Mouse (Mus musculus): ENCODE data around the gene Aasdhppt. TPM values are rescaled to one million over a fixed set of nuclear protein-coding genes. Genes with fewer than 3 reads are reported as not detected.

The Aasdhppt gene
- 10 to 100 TPM; 27.5 to 29.0 TPM for total RNA-seq (2021)
- long read RNA-seq, experiment 1, transcript Aasdhppt-201 (6 exons, 2,843 nt) = major isoform, 16 of 19 reads
- long read RNA-seq, experiment 1, partial matches to known transcripts = 2 of 19 reads
- long read RNA-seq, experiment 1, other reads (novel, unspliced or antisense) = 1 of 19 reads
- long read RNA-seq, experiment 2, transcript Aasdhppt-201 (6 exons, 2,843 nt) = major isoform, 23 of 35 reads
- long read RNA-seq, experiment 2, partial matches to known transcripts = 2 of 35 reads
- long read RNA-seq, experiment 2, other reads (novel, unspliced or antisense) = 4 of 35 reads

DNA sequence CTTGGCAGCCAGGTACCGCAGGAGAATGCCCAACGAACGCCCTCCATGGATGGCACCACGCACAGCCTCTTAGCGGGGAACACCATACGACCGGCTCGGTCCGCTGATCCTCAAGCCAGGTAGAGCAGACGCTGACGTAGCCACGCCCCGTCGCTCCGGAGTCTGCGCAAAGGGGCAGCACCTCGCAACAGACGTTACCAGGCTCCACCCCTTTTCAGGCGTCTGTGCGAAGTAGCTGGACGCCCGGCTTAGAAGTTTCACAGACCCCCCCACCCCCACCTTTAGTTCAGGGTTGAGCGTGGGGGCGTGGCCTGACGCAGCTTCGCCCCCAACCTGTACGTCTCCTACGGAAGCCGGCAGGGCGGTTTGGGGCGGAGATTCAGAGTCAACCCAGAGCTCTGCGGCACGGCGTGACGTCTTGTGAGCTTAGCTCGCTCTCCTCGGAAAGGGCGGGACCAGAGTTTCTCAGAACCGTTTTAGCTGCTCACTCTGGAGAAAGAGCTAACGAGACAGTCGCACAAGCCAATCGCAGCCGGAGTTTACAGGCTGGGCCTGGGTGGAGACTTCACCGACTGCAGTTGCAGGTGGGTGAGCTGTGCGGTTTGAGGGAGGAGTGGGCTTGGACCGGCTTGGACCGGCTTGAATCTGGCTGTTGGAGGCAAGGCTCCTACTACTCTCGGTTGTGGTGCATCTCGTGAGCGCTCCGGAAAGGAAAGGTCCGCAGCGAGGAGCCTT lies at the start of gene Aasdhppt, which contains the start of gene Kbtbd3:
Gene Aasdhppt, minus strand, starts transcription at position 121 of the 735 bp plus-strand sequence.
Gene Kbtbd3, plus strand, starts transcription at position 483 of the 735 bp plus-strand sequence.
- Histone ChIP-seq H3K4me3 (peak within 1 kb of the TSS; percentile 95), H3K27ac (peak within 1 kb of the TSS; percentile 96)
- no peak for TF ChIP-seq CTCF (conservative IDR thresholded peaks at IDR 0.05)
- DNase-seq (ENCODE audit: low spot score in 2 of 2) = peak; percentile 99 to 100

DNA sequence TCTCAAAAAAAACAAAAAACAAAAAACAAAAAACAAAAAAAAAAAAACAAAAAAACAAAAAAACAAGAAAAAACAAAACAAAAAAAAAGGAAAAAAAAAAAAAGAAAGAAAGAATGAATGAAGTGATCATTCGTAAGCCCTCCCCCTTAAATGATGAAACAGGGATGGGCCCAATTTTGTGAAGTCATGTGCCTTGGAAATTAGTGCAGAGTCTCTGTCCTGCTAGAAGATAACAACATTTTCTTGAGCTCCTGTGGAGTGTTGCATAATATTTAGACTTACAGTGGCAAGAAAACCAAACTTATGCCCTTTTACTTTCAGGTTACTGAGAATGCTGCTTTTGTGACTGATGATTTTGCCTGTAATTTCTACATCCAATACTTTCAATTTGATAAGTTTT lies 43.9 kb upstream of the Aasdhppt start:
- Histone ChIP-seq H3K27ac (no peak overlapping the region), H3K4me3 (no peak overlapping the region)
- TF ChIP-seq CTCF (conservative IDR thresholded peaks at IDR 0.05) = no peak
- DNase-seq (ENCODE audit: low spot score in 2 of 2) = no peak

DNA sequence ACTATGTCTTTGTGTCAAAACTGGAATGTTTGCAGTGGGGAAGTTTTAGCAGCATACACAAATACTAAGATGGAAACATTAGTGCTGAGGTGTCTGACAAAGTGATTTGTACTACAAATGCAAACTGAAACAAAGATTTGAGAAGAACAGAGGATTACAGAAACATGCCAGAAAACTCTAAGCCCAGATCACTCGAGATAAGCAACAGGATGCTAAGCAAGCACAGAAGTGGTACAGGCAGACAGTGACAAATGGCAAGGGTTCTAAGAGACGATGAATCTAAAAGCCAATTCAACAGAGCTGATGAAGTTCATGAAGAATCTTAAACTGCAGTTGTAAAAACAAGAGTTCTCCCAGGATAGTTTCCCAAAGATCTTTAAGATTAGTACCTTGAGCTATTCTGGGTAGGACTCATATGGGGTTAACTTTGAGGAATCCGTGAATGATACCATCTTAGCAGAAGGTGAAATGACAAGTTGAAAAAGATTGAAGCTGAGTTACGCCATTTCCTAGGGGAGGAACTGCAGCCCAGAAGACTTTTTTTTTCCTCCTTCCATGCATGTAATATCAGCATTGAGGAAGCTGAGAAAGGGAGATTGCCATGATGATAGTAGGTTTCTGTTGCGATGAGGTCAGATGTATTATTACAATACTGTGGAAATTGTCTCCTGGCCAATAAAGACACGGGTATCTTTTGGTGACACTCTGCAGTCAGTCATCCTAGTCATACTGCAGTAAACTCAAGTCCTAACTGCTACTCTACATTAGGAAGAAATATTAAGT lies 9.9 kb upstream of the Aasdhppt start:
- H3K27ac ChIP-seq = no peak overlapping the region
- no peak for DNase-seq (ENCODE audit: low spot score in 2 of 2)
- TF ChIP-seq CTCF (conservative IDR thresholded peaks at IDR 0.05) = no peak
- no peak overlapping the region for H3K4me3 ChIP-seq

DNA sequence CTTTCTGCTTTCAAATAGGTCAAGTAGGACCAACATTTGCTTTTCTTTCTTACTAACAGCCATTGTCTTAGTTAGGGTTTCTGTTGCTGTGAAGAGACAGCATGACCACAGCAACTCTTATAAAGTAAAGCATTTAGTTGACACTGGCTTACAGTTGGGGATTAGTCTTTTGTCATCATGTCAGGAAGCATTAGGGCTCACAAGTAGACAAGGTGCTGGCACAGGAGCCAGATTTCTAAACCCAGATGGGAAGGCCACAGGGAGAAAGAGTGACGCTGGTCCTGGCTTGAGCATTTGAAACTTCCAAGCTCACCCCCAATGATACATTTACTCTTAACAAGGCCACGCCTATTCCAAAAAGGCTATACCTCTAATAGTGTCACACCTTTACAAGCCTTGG lies 6.5 kb upstream of the Aasdhppt start:
- no peak for DNase-seq (ENCODE audit: low spot score in 2 of 2)
- Histone ChIP-seq H3K4me3 (no peak overlapping the region), H3K27ac (no peak overlapping the region)
- no peak for TF ChIP-seq CTCF (conservative IDR thresholded peaks at IDR 0.05)

DNA sequence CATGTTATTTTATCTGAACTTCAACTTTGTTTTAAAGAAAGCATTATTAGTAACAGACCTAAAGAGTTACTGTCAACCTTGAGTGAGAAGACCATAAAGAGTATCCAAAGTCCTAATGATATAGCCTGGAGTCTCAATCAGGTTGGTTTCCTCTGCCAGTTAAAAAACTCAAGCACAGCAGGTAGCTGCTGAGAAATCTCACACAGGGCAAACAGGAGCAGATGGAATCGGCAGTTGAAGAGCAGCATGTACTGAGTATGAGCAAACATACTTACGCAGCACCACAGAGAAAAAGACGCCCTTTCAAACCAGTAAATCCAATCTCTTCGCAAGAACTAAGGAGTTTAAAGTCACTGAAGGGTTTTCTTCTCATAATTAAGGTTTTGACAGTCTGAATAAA lies 4.7 kb upstream of the Aasdhppt start:
- H3K27ac ChIP-seq = no peak overlapping the region
- no peak for TF ChIP-seq CTCF (conservative IDR thresholded peaks at IDR 0.05)
- no peak for DNase-seq (ENCODE audit: low spot score in 2 of 2)
- H3K4me3 ChIP-seq = no peak overlapping the region

DNA sequence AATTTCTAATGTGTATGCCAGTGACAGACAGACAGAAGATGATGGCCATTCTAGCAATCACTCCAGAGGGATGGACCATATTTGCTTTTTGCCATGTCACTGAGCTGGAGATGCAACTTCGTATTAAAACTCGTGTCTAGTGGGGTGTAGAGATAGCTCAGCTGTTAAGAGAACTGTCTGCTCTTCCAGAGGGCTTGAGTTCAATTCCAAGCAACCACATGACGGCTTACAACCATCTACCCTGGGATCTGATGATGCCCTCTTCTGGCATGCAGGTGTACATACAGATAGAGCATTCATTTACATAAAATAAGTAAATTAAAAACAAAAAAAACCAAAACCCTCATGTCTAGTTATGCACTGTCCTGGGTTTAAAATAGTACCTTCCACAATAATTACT lies 1.9 kb upstream of the Aasdhppt start:
- no peak overlapping the region for H3K4me3 ChIP-seq
- H3K27ac ChIP-seq = no peak overlapping the region
- TF ChIP-seq CTCF (conservative IDR thresholded peaks at IDR 0.05) = peak; percentile 57
- DNase-seq (ENCODE audit: low spot score in 2 of 2) = no peak

DNA sequence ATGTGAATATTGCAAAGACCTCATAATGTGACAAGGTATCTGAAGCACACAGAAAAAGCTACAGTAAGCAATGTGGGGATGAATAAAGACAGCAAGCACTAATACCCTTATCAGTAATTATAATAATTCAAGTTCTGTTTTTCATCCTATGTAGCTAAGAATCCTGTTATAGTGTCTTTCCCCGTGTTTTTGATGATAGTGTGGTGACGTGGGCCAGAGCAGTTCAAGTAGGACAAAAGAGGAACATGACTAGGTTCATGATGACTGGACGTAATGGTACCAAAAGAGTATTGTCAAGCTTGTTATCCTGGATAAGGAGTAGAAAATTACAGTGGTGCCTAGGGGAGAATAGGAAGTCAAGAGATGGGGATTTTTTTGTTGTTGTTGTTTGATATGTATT lies 1.4 kb upstream of the Aasdhppt start:
- DNase-seq (ENCODE audit: low spot score in 2 of 2) = no peak
- no peak for TF ChIP-seq CTCF (conservative IDR thresholded peaks at IDR 0.05)
- H3K27ac ChIP-seq = peak overlapping the region; percentile 96

DNA sequence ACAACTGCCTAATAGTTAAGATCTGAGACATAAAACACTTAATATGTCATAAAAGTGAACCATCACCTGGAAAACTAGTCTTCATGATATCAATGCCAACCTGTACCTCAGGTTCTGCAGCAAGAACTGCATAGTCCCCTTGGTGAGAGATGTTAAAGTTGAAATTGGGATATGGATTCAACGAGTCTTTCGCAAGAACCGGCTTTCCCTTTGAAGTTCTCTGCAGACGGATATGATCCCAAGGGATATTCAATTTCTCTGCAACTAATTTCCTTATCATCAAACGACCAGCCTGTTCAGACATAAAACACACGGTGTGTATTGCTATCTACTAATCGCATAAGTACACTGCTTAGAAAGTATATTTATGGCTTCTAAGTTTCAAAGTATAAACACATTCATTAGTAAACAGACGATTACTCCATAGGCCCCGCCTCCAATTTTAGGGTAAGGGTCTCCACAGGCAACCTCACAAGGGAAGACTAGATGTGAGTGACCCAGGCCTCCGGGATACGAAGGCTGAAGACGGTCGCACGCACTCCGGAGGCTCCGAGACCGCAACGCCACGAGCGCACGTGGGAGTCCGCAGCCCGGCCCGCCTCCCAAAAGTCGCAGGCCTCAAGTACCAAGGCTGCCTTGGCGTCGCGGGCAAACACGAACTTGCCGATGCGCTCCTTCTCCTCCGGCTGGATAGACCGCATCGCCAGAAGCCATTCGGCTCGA lies 482 bp downstream of the Aasdhppt start:
- DNase-seq (ENCODE audit: low spot score in 2 of 2) = no peak
- TF ChIP-seq CTCF (conservative IDR thresholded peaks at IDR 0.05) = no peak
- Histone ChIP-seq H3K4me3 (peak overlapping the region; percentile 95), H3K27ac (peak overlapping the region; percentile 96)

More for the DNA sequence above, 1.4 kb upstream of the Aasdhppt start:
- H3K4me3 ChIP-seq = peak overlapping the region; percentile 95

DNA sequence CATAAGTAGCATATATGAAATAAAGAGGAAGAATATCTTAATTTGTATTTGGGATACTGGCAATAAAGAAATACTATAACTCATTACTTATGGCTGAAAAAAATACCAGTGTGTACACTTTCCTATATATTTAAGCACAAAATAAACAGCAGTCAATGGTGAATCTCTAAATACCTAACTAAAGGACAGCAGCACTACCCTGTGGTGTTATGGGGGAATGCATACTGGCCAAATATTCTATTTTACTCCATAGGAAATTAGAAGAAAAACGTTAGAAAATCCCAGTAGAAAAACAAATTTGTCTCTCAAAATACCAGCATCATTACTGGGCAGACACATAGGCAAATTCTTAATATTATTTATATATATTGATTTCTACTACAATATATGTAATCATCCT lies 4.4 kb downstream of the Aasdhppt start:
- no peak overlapping the region for H3K4me3 ChIP-seq
- TF ChIP-seq CTCF (conservative IDR thresholded peaks at IDR 0.05) = peak; percentile 76
- DNase-seq (ENCODE audit: low spot score in 2 of 2) = no peak
- no peak overlapping the region for H3K27ac ChIP-seq

DNA sequence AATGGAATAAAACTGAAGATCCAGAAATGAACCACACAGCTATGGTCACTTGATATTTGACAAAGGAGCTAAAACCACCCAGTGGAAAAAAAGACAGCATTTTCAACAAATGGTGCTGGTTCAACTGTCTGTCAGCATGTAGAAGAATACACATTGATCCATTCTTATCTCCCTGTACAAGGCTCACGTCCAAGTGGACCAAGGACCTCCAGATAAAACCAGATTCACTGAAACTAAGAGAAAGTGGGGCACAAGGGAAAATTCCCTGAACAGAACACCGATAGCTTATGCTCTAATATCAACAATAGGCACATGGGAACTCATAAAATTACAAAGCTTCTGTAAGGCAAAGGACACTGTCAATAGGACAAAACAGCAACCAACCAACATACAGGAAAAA lies 8.8 kb downstream of the Aasdhppt start:
- no peak for DNase-seq (ENCODE audit: low spot score in 2 of 2)
- H3K4me3 ChIP-seq = no peak overlapping the region
- no peak overlapping the region for H3K27ac ChIP-seq
- TF ChIP-seq CTCF (conservative IDR thresholded peaks at IDR 0.05) = no peak

DNA sequence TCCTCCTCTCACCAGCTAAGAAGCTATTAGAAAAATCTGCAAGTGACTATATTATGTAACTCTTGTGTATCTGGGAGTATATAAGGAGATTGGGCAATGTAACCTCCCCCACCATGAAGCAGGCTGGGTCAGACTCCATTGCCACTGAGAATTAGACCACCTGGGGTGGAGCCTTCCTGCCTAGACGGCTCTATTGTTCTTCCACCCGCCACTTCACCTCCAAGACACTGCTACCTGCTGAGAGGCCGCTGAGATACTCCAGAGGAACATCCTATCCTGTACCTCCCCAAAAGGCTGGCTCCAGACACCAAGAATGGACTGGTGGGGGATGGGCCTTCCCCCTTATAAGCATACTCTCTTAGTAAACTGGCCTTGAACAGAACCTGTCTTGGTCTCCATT lies 25.4 kb downstream of the Aasdhppt start:
- H3K27ac ChIP-seq = no peak overlapping the region
- no peak overlapping the region for H3K4me3 ChIP-seq
- no peak for DNase-seq (ENCODE audit: low spot score in 2 of 2)
- no peak for TF ChIP-seq CTCF (conservative IDR thresholded peaks at IDR 0.05)

DNA sequence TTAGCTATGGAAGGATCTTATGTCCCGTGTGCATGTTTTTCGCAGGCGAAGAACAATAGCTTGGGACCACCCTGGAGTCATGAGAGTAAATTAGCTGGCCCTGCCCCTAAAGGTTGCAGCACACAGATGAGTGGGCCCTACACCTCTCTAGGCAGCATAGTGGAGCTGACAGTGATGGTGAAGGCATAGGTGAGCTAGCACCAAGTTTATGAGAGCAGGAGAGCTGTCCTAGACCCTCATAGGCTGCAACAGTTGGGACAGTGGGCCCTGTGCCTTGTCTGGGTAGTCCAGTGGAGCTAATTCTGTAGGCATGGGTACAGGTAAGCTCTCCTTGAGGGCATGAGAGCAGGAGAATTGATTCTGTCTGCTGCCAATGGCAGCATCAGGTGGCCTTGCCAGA lies 42.4 kb downstream of the Aasdhppt start:
- Histone ChIP-seq H3K27ac (no peak overlapping the region), H3K4me3 (no peak overlapping the region)
- no peak for DNase-seq (ENCODE audit: low spot score in 2 of 2)
- TF ChIP-seq CTCF (conservative IDR thresholded peaks at IDR 0.05) = no peak
